ENCODE assay signal across 17 mouse cellular contexts in the genomic region with DNA sequence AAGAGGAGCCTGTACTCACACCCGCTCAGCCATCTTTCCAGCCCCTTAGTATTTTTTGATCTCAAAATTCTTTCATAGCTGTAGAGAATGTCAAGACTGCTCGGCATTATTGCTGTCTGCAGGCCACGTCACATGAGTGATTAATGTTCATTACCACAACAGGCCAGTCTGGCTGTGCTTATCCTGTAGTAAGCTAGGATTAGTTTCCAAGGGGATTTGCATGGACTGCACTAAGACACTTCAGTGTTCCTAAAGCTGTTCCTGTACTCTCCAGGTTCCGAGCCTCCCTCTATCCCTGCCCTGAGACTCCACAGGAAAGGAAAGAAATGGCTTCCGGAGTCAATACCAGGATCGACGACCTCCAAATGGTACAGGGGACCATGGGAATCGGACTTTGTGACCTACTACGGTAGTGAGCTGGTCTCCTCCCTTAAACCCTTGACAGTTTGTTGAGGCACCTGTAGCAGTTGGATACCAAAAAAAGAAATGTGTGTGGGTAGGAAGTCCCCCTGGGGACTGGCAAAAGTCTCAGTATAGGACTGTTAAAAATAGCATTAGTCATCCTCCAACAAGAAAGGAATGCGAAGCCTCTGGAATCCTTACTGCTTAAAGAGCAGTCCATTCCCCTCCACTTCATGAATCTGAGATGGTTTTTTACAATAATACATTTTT. TPM values are rescaled to one million over a fixed set of nuclear protein-coding genes. Genes with fewer than 3 reads are reported as not detected.
DNase-seq lines count a peak whose midpoint lies in the region; ATAC-seq and TF ChIP-seq lines count a peak whose summit lies in the region.
"Had no signal": no experiment of that assay in that cellular context is flagged by ENCODE, and none has a peak within 500 bp of the region (broad histone marks: within the 10 kb centered on the region; RNA-seq: fewer than 3 reads in every experiment).

No protein-coding gene starts in this region.

- H3K9ac ChIP-seq in heart, embryonic 13.5 days: peak overlapping the region; percentile 42
- no peak overlapping the region for H3K9ac ChIP-seq in intestine, embryonic 15.5 days
- no peak overlapping the region for H3K9ac ChIP-seq in stomach, postnatal 0 days (ENCODE audit: low read length)
- H3K9ac ChIP-seq in hindbrain, embryonic 11.5 days (ENCODE audit: low read depth, low read length): no peak overlapping the region
- H3K9ac ChIP-seq: forebrain, postnatal 0 days; liver, embryonic 15.5 days had no signal

- peaks cover 35% of the 10 kb centered on the region for H3K4me1 ChIP-seq in heart, embryonic 13.5 days
- peaks cover 3% of the 10 kb centered on the region; the same call in 1 of the 2 replicates for H3K4me1 ChIP-seq in intestine, embryonic 15.5 days (replicated peaks)
- no peaks in the 10 kb centered on the region for H3K4me1 ChIP-seq in stomach, postnatal 0 days (replicated peaks; ENCODE audit: control insufficient read depth, insufficient read depth)
- no peaks in the 10 kb centered on the region for H3K4me1 ChIP-seq in hindbrain, embryonic 11.5 days (replicated peaks; ENCODE audit: control insufficient read depth, insufficient read depth, low read length)
- H3K4me1 ChIP-seq: liver, embryonic 15.5 days had no signal

- no peak for TF ChIP-seq CTCF in stomach, postnatal 0 days (IDR thresholded peaks at IDR 0.05; ENCODE audit: low read depth)

- H3K36me3 ChIP-seq in heart, embryonic 13.5 days: peaks cover 89% of the 10 kb centered on the region
- H3K36me3 ChIP-seq in intestine, embryonic 15.5 days: 0 out of 2 replicates have a peak, but pooled peaks cover 5% of the 10 kb centered on the region
- H3K36me3 ChIP-seq in stomach, postnatal 0 days (ENCODE audit: control insufficient read depth, insufficient read depth, low read length): peaks cover 13% of the 10 kb centered on the region
- H3K36me3 ChIP-seq in hindbrain, embryonic 11.5 days (ENCODE audit: control insufficient read depth, insufficient read depth, low read length): peaks cover 2% of the 10 kb centered on the region

- 50% methylated on average over 10 of the region's 10 CpGs for WGBS in heart, embryonic 13.5 days
- WGBS in intestine, embryonic 15.5 days: 79% methylated on average over 10 of the region's 10 CpGs
- WGBS in stomach, postnatal 0 days: 66% methylated on average over 10 of the region's 10 CpGs
- 93% methylated on average over 10 of the region's 10 CpGs for WGBS in hindbrain, embryonic 11.5 days

- H3K27ac ChIP-seq in heart, embryonic 13.5 days (replicated peaks): peak overlapping the region; percentile 92
- 0 out of 2 replicates have a peak overlapping the region, but pooled peaks have one; percentile 27 for H3K27ac ChIP-seq in intestine, embryonic 15.5 days
- 0 out of 2 replicates have a peak overlapping the region, but pooled peaks have one; percentile 8 for H3K27ac ChIP-seq in stomach, postnatal 0 days (replicated peaks)
- no peak overlapping the region for H3K27ac ChIP-seq in hindbrain, embryonic 11.5 days (ENCODE audit: low read depth, low read length)
- H3K27ac ChIP-seq: hindbrain, postnatal 0 days; liver, embryonic 15.5 days had no signal

- no peak for ATAC-seq in heart, embryonic 13.5 days (ENCODE audit: extremely low read depth, insufficient number of reproducible peaks, low FRiP score, low TSS enrichment)
- no peak for ATAC-seq in intestine, embryonic 15.5 days
- no peak for ATAC-seq in stomach, postnatal 0 days (ENCODE audit: low FRiP score, low TSS enrichment)
- no peak for ATAC-seq in hindbrain, embryonic 11.5 days (ENCODE audit: low FRiP score)
- ATAC-seq: activated CD4-positive, CD25-positive, alpha-beta regulatory T cell, adult 4 months; CD4-positive, CD25-positive, alpha-beta regulatory T cell, adult 4 months; forebrain, postnatal 0 days; hindbrain, postnatal 0 days had no signal

- DNase-seq in heart, adult 9 months (ENCODE audit: low spot score in 2 of 2): no peak
- DNase-seq in retina, adult 2 months (ENCODE audit: low read depth, low spot score): peak; percentile 72
- no peak for DNase-seq in retina, embryonic 14.5 days (ENCODE audit: low spot score)
- no peak for DNase-seq in stomach, postnatal 0 days (ENCODE audit: low spot score)
- no peak for DNase-seq in right cerebral cortex, postnatal 25 days
- DNase-seq in hindbrain, embryonic 11.5 days (ENCODE audit: low spot score): no peak
- DNase-seq: cerebellum, postnatal 14 days; forebrain, postnatal 0 days; kidney, postnatal 10 days; lung, postnatal 14 days; thymus, postnatal 4 days had no signal

- H3K4me2 ChIP-seq in heart, embryonic 13.5 days: peak overlapping the region; percentile 16
- H3K4me2 ChIP-seq in intestine, embryonic 15.5 days (replicated peaks): no peak overlapping the region
- no peak overlapping the region for H3K4me2 ChIP-seq in stomach, postnatal 0 days (replicated peaks; ENCODE audit: low read depth)
- H3K4me2 ChIP-seq in hindbrain, embryonic 11.5 days (replicated peaks; ENCODE audit: low read depth, low read length): no peak overlapping the region
- H3K4me2 ChIP-seq: liver, embryonic 15.5 days had no signal

- no peak overlapping the region for H3K4me3 ChIP-seq in heart, embryonic 13.5 days
- no peak overlapping the region for H3K4me3 ChIP-seq in intestine, embryonic 15.5 days (replicated peaks)
- H3K4me3 ChIP-seq in stomach, postnatal 0 days (ENCODE audit: low read depth, low read length): no peak overlapping the region
- H3K4me3 ChIP-seq in hindbrain, embryonic 11.5 days (ENCODE audit: low read depth, low read length): no peak overlapping the region
- H3K4me3 ChIP-seq: liver, embryonic 15.5 days had no signal

- TF ChIP-seq EP300 in stomach, postnatal 0 days (optimal IDR thresholded peaks at IDR 0.05): no peak

- no peaks in the 10 kb centered on the region for H3K9me3 ChIP-seq in heart, embryonic 13.5 days
- H3K9me3 ChIP-seq in intestine, embryonic 15.5 days: no peaks in the 10 kb centered on the region
- no peaks in the 10 kb centered on the region for H3K9me3 ChIP-seq in stomach, postnatal 0 days (ENCODE audit: control insufficient read depth, low read length)
- no peaks in the 10 kb centered on the region for H3K9me3 ChIP-seq in hindbrain, embryonic 11.5 days (ENCODE audit: control insufficient read depth, low read length)
- H3K9me3 ChIP-seq: liver, embryonic 15.5 days had no signal

- H3K27me3 ChIP-seq in heart, embryonic 13.5 days (replicated peaks): no peaks in the 10 kb centered on the region
- H3K27me3 ChIP-seq in intestine, embryonic 15.5 days (replicated peaks): no peaks in the 10 kb centered on the region
- H3K27me3 ChIP-seq in stomach, postnatal 0 days (ENCODE audit: control insufficient read depth, insufficient read depth, low read length): no peaks in the 10 kb centered on the region
- H3K27me3 ChIP-seq in hindbrain, embryonic 11.5 days (ENCODE audit: control insufficient read depth, insufficient read depth, low read length): no peaks in the 10 kb centered on the region
- H3K27me3 ChIP-seq: liver, embryonic 15.5 days had no signal

RNA-seq across cellular contexts. Expression of a gene that starts 21.0 kb away (rescaled TPM):
- 54.9 and 58.1 TPM in 2 replicates for polyA plus RNA-seq in heart, embryonic 13.5 days (2015; fragmentation: Nextera tagmentation; extraction: Ambion mirVana)
- 35.4 and 36.2 TPM in 2 replicates for polyA plus RNA-seq in intestine, embryonic 15.5 days (2015; fragmentation: Nextera tagmentation; extraction: Ambion mirVana)
- polyA plus RNA-seq in stomach, postnatal 0 days (2015; fragmentation: Nextera tagmentation; extraction: Ambion mirVana): 44.8 and 45.5 TPM in 2 replicates
- 48.5 and 49.3 TPM in 2 replicates for polyA plus RNA-seq in hindbrain, embryonic 11.5 days (2014; fragmentation: Nextera tagmentation; extraction: Ambion mirVana)

RNA-seq across cellular contexts. Expression of a gene that starts 39.5 kb away (rescaled TPM):
- 13.5 and 13.7 TPM in 2 replicates for polyA plus RNA-seq in heart, embryonic 13.5 days (2015; fragmentation: Nextera tagmentation; extraction: Ambion mirVana)
- polyA plus RNA-seq in intestine, embryonic 15.5 days (2015; fragmentation: Nextera tagmentation; extraction: Ambion mirVana): 14.9 and 16.4 TPM in 2 replicates
- 16.0 and 17.1 TPM in 2 replicates for polyA plus RNA-seq in stomach, postnatal 0 days (2015; fragmentation: Nextera tagmentation; extraction: Ambion mirVana)
- polyA plus RNA-seq in hindbrain, embryonic 11.5 days (2014; fragmentation: Nextera tagmentation; extraction: Ambion mirVana): 5.8 and 5.9 TPM in 2 replicates

RNA-seq across cellular contexts. Expression of a gene that starts 47.9 kb away (rescaled TPM):
- polyA plus RNA-seq in heart, embryonic 13.5 days (2015; fragmentation: Nextera tagmentation; extraction: Ambion mirVana): 0.14 and 0.17 TPM in 2 replicates
- polyA plus RNA-seq in intestine, embryonic 15.5 days (2015; fragmentation: Nextera tagmentation; extraction: Ambion mirVana): not detected in 2 replicates
- polyA plus RNA-seq in stomach, postnatal 0 days (2015; fragmentation: Nextera tagmentation; extraction: Ambion mirVana): 0.08 TPM in 1 of 2 replicates, not detected in the other
- polyA plus RNA-seq in hindbrain, embryonic 11.5 days (2014; fragmentation: Nextera tagmentation; extraction: Ambion mirVana): not detected in 2 replicates
- polyA plus RNA-seq: activated CD4-positive, CD25-positive, alpha-beta regulatory T cell, adult 4 months; forebrain, postnatal 0 days; hindbrain, postnatal 0 days had no signal

RNA-seq across cellular contexts. Expression of a gene that starts 52.1 kb away (rescaled TPM):
- 26.8 and 28.4 TPM in 2 replicates for polyA plus RNA-seq in heart, embryonic 13.5 days (2015; fragmentation: Nextera tagmentation; extraction: Ambion mirVana)
- 41.8 and 43.9 TPM in 2 replicates for polyA plus RNA-seq in intestine, embryonic 15.5 days (2015; fragmentation: Nextera tagmentation; extraction: Ambion mirVana)
- 26.4 and 26.8 TPM in 2 replicates for polyA plus RNA-seq in stomach, postnatal 0 days (2015; fragmentation: Nextera tagmentation; extraction: Ambion mirVana)
- polyA plus RNA-seq in hindbrain, embryonic 11.5 days (2014; fragmentation: Nextera tagmentation; extraction: Ambion mirVana): 50.9 and 51.6 TPM in 2 replicates

RNA-seq across cellular contexts. Expression of a gene that starts 56.8 kb away (rescaled TPM):
- 36.3 and 41.6 TPM in 2 replicates for polyA plus RNA-seq in heart, embryonic 13.5 days (2015; fragmentation: Nextera tagmentation; extraction: Ambion mirVana)
- 65.0 and 65.4 TPM in 2 replicates for polyA plus RNA-seq in intestine, embryonic 15.5 days (2015; fragmentation: Nextera tagmentation; extraction: Ambion mirVana)
- polyA plus RNA-seq in stomach, postnatal 0 days (2015; fragmentation: Nextera tagmentation; extraction: Ambion mirVana): 42.3 and 42.4 TPM in 2 replicates
- polyA plus RNA-seq in hindbrain, embryonic 11.5 days (2014; fragmentation: Nextera tagmentation; extraction: Ambion mirVana): 57.1 and 57.3 TPM in 2 replicates
